Mouse (Mus musculus): ENCODE measurements at regions not wholly inside any gene's neighbourhood (a gene's known extent, or its start where the extent isn't known, plus 50 kb on each side); places are given as distances from the start of the nearest gene placed in this dataset.
"Not testable (repeated sequence)": the region's sequence is repeated elsewhere in the genome, so short reads cannot be mapped to it uniquely, and the experiment has no call there.

GRCm38 (mm10) chr17:83052613-83053140 is 162.4 kb upstream of the Pkdcc start:
- Histone ChIP-seq H3K27ac (no peak overlapping the region), H3K9ac (no peak overlapping the region), H3K27me3 (replicated peaks) (no peaks in the 10 kb centered on the region), H3K4me3 (no peak overlapping the region), H3K4me1 (no peaks in the 10 kb centered on the region), H3K4me2 (no peak overlapping the region), H3K9me3 (replicated peaks) (no peaks in the 10 kb centered on the region), H3K36me3 (no peaks in the 10 kb centered on the region)
- no peak for ATAC-seq
- WGBS (ENCODE audit: insufficient replicate concordance): 52% methylated on average over 6 of the region's 6 CpGs

- H3K9me3 ChIP-seq (replicated peaks): no peaks in the 10 kb centered on the region
- ATAC-seq: no peak
Measured at GRCm38 (mm10) chr17:83057832-83058231, 157.3 kb upstream of the Pkdcc start.

GRCm38 (mm10) chr17:83061843-83062242 is 153.2 kb upstream of the Pkdcc start:
- no peaks in the 10 kb centered on the region for H3K36me3 ChIP-seq
- ATAC-seq: no peak
- WGBS (ENCODE audit: insufficient replicate concordance): 72% methylated on average over 6 of the region's 6 CpGs
- H3K9me3 ChIP-seq (replicated peaks): no peaks in the 10 kb centered on the region
- H3K4me2 ChIP-seq: no peak overlapping the region
- no peak overlapping the region for H3K27ac ChIP-seq
- no peak overlapping the region for H3K4me3 ChIP-seq
- H3K9ac ChIP-seq: no peak overlapping the region
- no peaks in the 10 kb centered on the region for H3K27me3 ChIP-seq (replicated peaks)
- no peaks in the 10 kb centered on the region for H3K4me1 ChIP-seq

More at GRCm38 (mm10) chr17:83057832-83058231, 157.3 kb upstream of the Pkdcc start:
- Histone ChIP-seq H3K4me1 (no peaks in the 10 kb centered on the region), H3K27ac (no peak overlapping the region), H3K9ac (no peak overlapping the region), H3K4me2 (no peak overlapping the region), H3K4me3 (no peak overlapping the region), H3K36me3 (no peaks in the 10 kb centered on the region), H3K27me3 (replicated peaks) (no peaks in the 10 kb centered on the region)
- 12% methylated on average over 3 of the region's 3 CpGs for WGBS (ENCODE audit: insufficient replicate concordance)

- Histone ChIP-seq H3K4me1 (no peaks in the 10 kb centered on the region), H3K36me3 (no peaks in the 10 kb centered on the region), H3K4me3 (no peak overlapping the region), H3K4me2 (no peak overlapping the region), H3K27ac (no peak overlapping the region), H3K9me3 (replicated peaks) (no peaks in the 10 kb centered on the region), H3K9ac (no peak overlapping the region), H3K27me3 (replicated peaks) (no peaks in the 10 kb centered on the region)
- WGBS (ENCODE audit: insufficient replicate concordance): 40% methylated on average over 4 of the region's 4 CpGs
- ATAC-seq: no peak
Measured at GRCm38 (mm10) chr17:83063848-83064247, 151.2 kb upstream of the Pkdcc start.

- not testable (repeated sequence) for ATAC-seq; H3K4me1 ChIP-seq; H3K36me3 ChIP-seq; H3K27me3 ChIP-seq (replicated peaks); H3K4me3 ChIP-seq; H3K9ac ChIP-seq; H3K9me3 ChIP-seq (replicated peaks); H3K4me2 ChIP-seq; H3K27ac ChIP-seq
- 34% methylated on average over 9 of the region's 12 CpGs for WGBS (ENCODE audit: insufficient replicate concordance)
Measured at GRCm38 (mm10) chr17:83064376-83064775, 150.7 kb upstream of the Pkdcc start.

GRCm38 (mm10) chr17:83069246-83069645 is 145.8 kb upstream of the Pkdcc start:
- H3K27ac ChIP-seq: no peak overlapping the region

GRCm38 (mm10) chr17:83071746-83072145 is 143.3 kb upstream of the Pkdcc start:
- Histone ChIP-seq H3K4me3 (no peak overlapping the region), H3K4me1 (no peaks in the 10 kb centered on the region), H3K27ac (no peak overlapping the region), H3K9me3 (replicated peaks) (no peaks in the 10 kb centered on the region), H3K9ac (no peak overlapping the region), H3K27me3 (replicated peaks) (no peaks in the 10 kb centered on the region), H3K36me3 (no peaks in the 10 kb centered on the region), H3K4me2 (no peak overlapping the region)
- ATAC-seq: no peak
- WGBS (ENCODE audit: insufficient replicate concordance): 65% methylated on average over 6 of the region's 6 CpGs

More at GRCm38 (mm10) chr17:83069246-83069645, 145.8 kb upstream of the Pkdcc start:
- Histone ChIP-seq H3K4me2 (no peak overlapping the region), H3K27me3 (replicated peaks) (no peaks in the 10 kb centered on the region), H3K36me3 (no peaks in the 10 kb centered on the region), H3K9ac (no peak overlapping the region), H3K9me3 (replicated peaks) (no peaks in the 10 kb centered on the region), H3K4me3 (no peak overlapping the region), H3K4me1 (no peaks in the 10 kb centered on the region)
- ATAC-seq: no peak
- WGBS (ENCODE audit: insufficient replicate concordance): 43% methylated on average over 4 of the region's 4 CpGs

GRCm38 (mm10) chr17:83072175-83072574 is 142.9 kb upstream of the Pkdcc start:
- Histone ChIP-seq H3K27ac (no peak overlapping the region), H3K27me3 (replicated peaks) (no peaks in the 10 kb centered on the region), H3K9me3 (replicated peaks) (no peaks in the 10 kb centered on the region), H3K36me3 (no peaks in the 10 kb centered on the region), H3K4me2 (no peak overlapping the region), H3K4me3 (no peak overlapping the region), H3K9ac (no peak overlapping the region), H3K4me1 (no peaks in the 10 kb centered on the region)
- ATAC-seq: no peak
- WGBS (ENCODE audit: insufficient replicate concordance): 55% methylated on average over 4 of the region's 4 CpGs

- Histone ChIP-seq H3K27me3 (replicated peaks) (peaks cover 9% of the 10 kb centered on the region; the same call in 1 of the 2 replicates), H3K4me2 (no peak overlapping the region), H3K36me3 (no peaks in the 10 kb centered on the region), H3K9ac (no peak overlapping the region), H3K9me3 (replicated peaks) (no peaks in the 10 kb centered on the region), H3K27ac (no peak overlapping the region), H3K4me3 (no peak overlapping the region), H3K4me1 (peaks cover 9% of the 10 kb centered on the region)
- WGBS (ENCODE audit: insufficient replicate concordance): 48% methylated on average over 5 of the region's 5 CpGs
- no peak for ATAC-seq
Measured at GRCm38 (mm10) chr17:83074893-83075292, 140.2 kb upstream of the Pkdcc start.

- Histone ChIP-seq H3K27ac (no peak overlapping the region), H3K9me3 (replicated peaks) (no peaks in the 10 kb centered on the region), H3K4me1 (peaks cover 14% of the 10 kb centered on the region), H3K27me3 (replicated peaks) (peaks cover 9% of the 10 kb centered on the region; the same call in 1 of the 2 replicates), H3K4me2 (0 out of 2 replicates have a peak overlapping the region, but pooled peaks have one; percentile 2), H3K36me3 (no peaks in the 10 kb centered on the region), H3K4me3 (no peak overlapping the region), H3K9ac (no peak overlapping the region)
- 34% methylated on average over 17 of the region's 17 CpGs for WGBS (ENCODE audit: insufficient replicate concordance)
- no peak for ATAC-seq
Measured at GRCm38 (mm10) chr17:83077737-83078600, 137.1 kb upstream of the Pkdcc start.

- H3K27me3 ChIP-seq (replicated peaks): peaks cover 9% of the 10 kb centered on the region; the same call in 1 of the 2 replicates
- 27% methylated on average over 19 of the region's 19 CpGs for WGBS (ENCODE audit: insufficient replicate concordance)
- H3K27ac ChIP-seq: no peak overlapping the region
- no peaks in the 10 kb centered on the region for H3K9me3 ChIP-seq (replicated peaks)
- no peak for ATAC-seq
- H3K4me2 ChIP-seq: 0 out of 2 replicates have a peak overlapping the region, but pooled peaks have one; percentile 2
- H3K9ac ChIP-seq: no peak overlapping the region
- no peaks in the 10 kb centered on the region for H3K36me3 ChIP-seq
- H3K4me1 ChIP-seq: peaks cover 14% of the 10 kb centered on the region
- no peak overlapping the region for H3K4me3 ChIP-seq
Measured at GRCm38 (mm10) chr17:83078601-83079360, 136.3 kb upstream of the Pkdcc start.

- H3K27ac ChIP-seq: no peak overlapping the region
- WGBS (ENCODE audit: insufficient replicate concordance): 72% methylated on average over 7 of the region's 7 CpGs
- no peak overlapping the region for H3K4me2 ChIP-seq
- H3K9ac ChIP-seq: no peak overlapping the region
- no peaks in the 10 kb centered on the region for H3K36me3 ChIP-seq
- H3K27me3 ChIP-seq (replicated peaks): peaks cover 9% of the 10 kb centered on the region; the same call in 1 of the 2 replicates
- ATAC-seq: no peak
- H3K4me1 ChIP-seq: peaks cover 14% of the 10 kb centered on the region
- H3K4me3 ChIP-seq: no peak overlapping the region
- no peaks in the 10 kb centered on the region for H3K9me3 ChIP-seq (replicated peaks)
Measured at GRCm38 (mm10) chr17:83079361-83079685, 135.8 kb upstream of the Pkdcc start.
